8 mouse cellular contexts compared by ENCODE assay signal in genomic region chr6:31253251-31253935, GRCm38 (mm10).
A peak's percentile ranks its signal among the peaks of the same experiment; 100 is the strongest.
DNase-seq lines count a peak whose midpoint lies in the region; ATAC-seq lines count a peak whose summit lies in the region.

No protein-coding gene starts in this region.

- peak overlapping the region; percentile 42 for H3K4me2 ChIP-seq in embryonic facial prominence, embryonic 13.5 days
- H3K4me2 ChIP-seq in hindbrain, embryonic 11.5 days (replicated peaks; ENCODE audit: low read depth, low read length): no peak overlapping the region
- peak overlapping the region; percentile 29; the same call in 1 of the 2 replicates for H3K4me2 ChIP-seq in limb, embryonic 11.5 days (ENCODE audit: low read depth, severe bottlenecking)
- H3K4me2 ChIP-seq in midbrain, embryonic 14.5 days (ENCODE audit: low read length): peak overlapping the region; percentile 33

- peaks cover 7% of the 10 kb centered on the region for H3K4me1 ChIP-seq in embryonic facial prominence, embryonic 13.5 days
- no peaks in the 10 kb centered on the region for H3K4me1 ChIP-seq in hindbrain, embryonic 11.5 days (replicated peaks; ENCODE audit: control insufficient read depth, insufficient read depth, low read length)
- no peaks in the 10 kb centered on the region for H3K4me1 ChIP-seq in limb, embryonic 11.5 days (ENCODE audit: control insufficient read depth, insufficient read depth, low read length)
- 0 out of 2 replicates have a peak, but pooled peaks cover 3% of the 10 kb centered on the region for H3K4me1 ChIP-seq in midbrain, embryonic 14.5 days (ENCODE audit: control insufficient read depth, insufficient read depth, low read length)

- peak; percentile 7 for DNase-seq in cerebellum, postnatal 14 days
- no peak for DNase-seq in cerebellum, adult 9-11 months
- peak; percentile 41 for DNase-seq in hindbrain, embryonic 11.5 days (ENCODE audit: low spot score)
- peak; percentile 52 for DNase-seq in limb, embryonic 11.5 days (ENCODE audit: low spot score)
- peak; percentile 45 for DNase-seq in midbrain, embryonic 14.5 days
- no peak for DNase-seq in frontal cortex, adult 2 months (ENCODE audit: extremely low spot score in 1 of 2, low spot score in 1 of 2)
- DNase-seq in cerebellum, adult 11 months: no peak

- ATAC-seq in embryonic facial prominence, embryonic 13.5 days (ENCODE audit: insufficient number of reproducible peaks, insufficient read depth, low FRiP score, low TSS enrichment, low read depth): 0 out of 2 replicates have a peak, but pooled peaks have one; percentile 52
- peak; percentile 27; the same call in 1 of the 2 replicates for ATAC-seq in hindbrain, embryonic 11.5 days (ENCODE audit: low FRiP score)
- ATAC-seq in limb, embryonic 11.5 days (ENCODE audit: insufficient number of reproducible peaks, low FRiP score, low TSS enrichment, low read depth): no peak
- ATAC-seq in midbrain, embryonic 14.5 days (ENCODE audit: low FRiP score, low TSS enrichment): no peak

- no peak overlapping the region; the same call in 1 of the 2 replicates for H3K4me3 ChIP-seq in embryonic facial prominence, embryonic 13.5 days
- H3K4me3 ChIP-seq in hindbrain, embryonic 11.5 days (ENCODE audit: low read depth, low read length): no peak overlapping the region
- H3K4me3 ChIP-seq in limb, embryonic 11.5 days (ENCODE audit: low read depth, low read length): no peak overlapping the region
- H3K4me3 ChIP-seq in midbrain, embryonic 14.5 days (replicated peaks; ENCODE audit: low read depth, low read length): 0 out of 2 replicates have a peak overlapping the region, but pooled peaks have one; percentile 12

- peak overlapping the region; percentile 57 for H3K27ac ChIP-seq in embryonic facial prominence, embryonic 13.5 days
- no peak overlapping the region for H3K27ac ChIP-seq in hindbrain, embryonic 11.5 days (ENCODE audit: low read depth, low read length)
- H3K27ac ChIP-seq in limb, embryonic 11.5 days (replicated peaks; ENCODE audit: low read depth, low read length): no peak overlapping the region
- H3K27ac ChIP-seq in midbrain, embryonic 14.5 days (replicated peaks; ENCODE audit: low read depth, low read length): no peak overlapping the region

- 14% methylated on average over 15 of the region's 15 CpGs for WGBS in embryonic facial prominence, embryonic 13.5 days
- WGBS in hindbrain, embryonic 11.5 days: 23% methylated on average over 15 of the region's 15 CpGs
- WGBS in limb, embryonic 11.5 days: 21% methylated on average over 15 of the region's 15 CpGs
- 26% methylated on average over 15 of the region's 15 CpGs for WGBS in midbrain, embryonic 14.5 days

- no peaks in the 10 kb centered on the region for H3K27me3 ChIP-seq in embryonic facial prominence, embryonic 13.5 days
- no peaks in the 10 kb centered on the region for H3K27me3 ChIP-seq in hindbrain, embryonic 11.5 days (ENCODE audit: control insufficient read depth, insufficient read depth, low read length)
- H3K27me3 ChIP-seq in limb, embryonic 11.5 days (ENCODE audit: control insufficient read depth, insufficient read depth, low read length): no peaks in the 10 kb centered on the region
- H3K27me3 ChIP-seq in midbrain, embryonic 14.5 days (ENCODE audit: control insufficient read depth, insufficient read depth, low read length): no peaks in the 10 kb centered on the region

- H3K36me3 ChIP-seq in embryonic facial prominence, embryonic 13.5 days: no peaks in the 10 kb centered on the region
- no peaks in the 10 kb centered on the region for H3K36me3 ChIP-seq in hindbrain, embryonic 11.5 days (ENCODE audit: control insufficient read depth, insufficient read depth, low read length)
- H3K36me3 ChIP-seq in limb, embryonic 11.5 days (ENCODE audit: control insufficient read depth, insufficient read depth, low read length): no peaks in the 10 kb centered on the region
- no peaks in the 10 kb centered on the region for H3K36me3 ChIP-seq in midbrain, embryonic 14.5 days (ENCODE audit: control insufficient read depth, insufficient read depth, low read length)

- no peak overlapping the region for H3K9ac ChIP-seq in embryonic facial prominence, embryonic 13.5 days
- no peak overlapping the region for H3K9ac ChIP-seq in hindbrain, embryonic 11.5 days (ENCODE audit: low read depth, low read length)
- no peak overlapping the region for H3K9ac ChIP-seq in limb, embryonic 11.5 days (ENCODE audit: low read length)
- no peak overlapping the region for H3K9ac ChIP-seq in midbrain, embryonic 14.5 days (replicated peaks; ENCODE audit: low read length)

- H3K9me3 ChIP-seq in embryonic facial prominence, embryonic 13.5 days: no peaks in the 10 kb centered on the region
- H3K9me3 ChIP-seq in hindbrain, embryonic 11.5 days (ENCODE audit: control insufficient read depth, low read length): no peaks in the 10 kb centered on the region
- H3K9me3 ChIP-seq in limb, embryonic 11.5 days (ENCODE audit: control insufficient read depth, low read length): no peaks in the 10 kb centered on the region
- no peaks in the 10 kb centered on the region for H3K9me3 ChIP-seq in midbrain, embryonic 14.5 days (ENCODE audit: control insufficient read depth, low read length)

Comparison
In these comparisons a context has a peak if more than half of its experiments do, and no peak if none do; other contexts are left out.
1. DNase-seq: peak in cerebellum, postnatal 14 days (2 of 2), hindbrain, embryonic 11.5 days (single experiment), limb, embryonic 11.5 days (single experiment) and midbrain, embryonic 14.5 days (single experiment); none in cerebellum, adult 9-11 months (single experiment), frontal cortex, adult 2 months (0 of 2) and cerebellum, adult 11 months (single experiment).
2. ATAC-seq: peak in embryonic facial prominence, embryonic 13.5 days (single experiment) and hindbrain, embryonic 11.5 days (single experiment); none in limb, embryonic 11.5 days (single experiment) and midbrain, embryonic 14.5 days (single experiment).